Mouse (Mus musculus): ENCODE data around the gene Itpr2. TPM values are rescaled to one million over a fixed set of nuclear protein-coding genes. Genes with fewer than 3 reads are reported as not detected.
A peak's percentile ranks its signal among the peaks of the same experiment; 100 is the strongest.

The Itpr2 gene
- polyA plus RNA-seq, 1 experiment from 2014 or later: 14.4 TPM

DNA sequence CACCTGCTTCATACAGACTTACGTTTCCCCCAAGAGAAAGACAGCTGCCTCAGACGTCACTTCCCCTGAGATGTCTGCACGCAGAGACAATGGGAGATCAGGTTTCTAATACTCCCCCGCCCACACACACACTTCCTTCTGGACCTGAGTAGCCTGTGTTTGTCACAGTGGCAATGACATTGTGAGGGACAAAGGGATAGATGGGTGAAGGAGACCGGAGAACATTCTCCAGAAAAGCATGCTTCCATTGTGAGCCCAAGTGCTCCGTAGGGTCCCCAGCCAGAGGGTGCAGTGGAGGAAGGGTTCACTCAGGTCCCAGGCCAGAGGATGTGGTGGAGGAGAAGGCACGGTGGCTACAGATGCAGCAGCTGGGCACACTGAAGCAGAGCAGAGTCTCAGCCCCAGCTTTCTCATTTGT, 12.5 kb upstream of the Itpr2 start:
- H3K27ac ChIP-seq (ENCODE audit: low read length): no peak overlapping the region
- no peak overlapping the region for H3K9ac ChIP-seq (ENCODE audit: low read length)
- H3K4me1 ChIP-seq (replicated peaks; ENCODE audit: control insufficient read depth, insufficient read depth, low read length): peaks cover 7% of the 10 kb centered on the region; the same call in 1 of the 2 replicates
- no peaks in the 10 kb centered on the region for H3K27me3 ChIP-seq (ENCODE audit: control insufficient read depth, insufficient read depth, low read depth, low read length)
- no peak overlapping the region for H3K4me3 ChIP-seq (ENCODE audit: low read length)
- WGBS: 41% methylated on average over 7 of the region's 7 CpGs
- no peaks in the 10 kb centered on the region for H3K9me3 ChIP-seq (ENCODE audit: control insufficient read depth, low read length)
- H3K4me2 ChIP-seq (ENCODE audit: low read depth, low read length): no peak overlapping the region
- ATAC-seq (ENCODE audit: low read depth): 0 out of 2 replicates have a peak, but pooled peaks have one; percentile 24
- H3K36me3 ChIP-seq (ENCODE audit: control insufficient read depth, insufficient read depth, low read length): no peaks in the 10 kb centered on the region

DNA sequence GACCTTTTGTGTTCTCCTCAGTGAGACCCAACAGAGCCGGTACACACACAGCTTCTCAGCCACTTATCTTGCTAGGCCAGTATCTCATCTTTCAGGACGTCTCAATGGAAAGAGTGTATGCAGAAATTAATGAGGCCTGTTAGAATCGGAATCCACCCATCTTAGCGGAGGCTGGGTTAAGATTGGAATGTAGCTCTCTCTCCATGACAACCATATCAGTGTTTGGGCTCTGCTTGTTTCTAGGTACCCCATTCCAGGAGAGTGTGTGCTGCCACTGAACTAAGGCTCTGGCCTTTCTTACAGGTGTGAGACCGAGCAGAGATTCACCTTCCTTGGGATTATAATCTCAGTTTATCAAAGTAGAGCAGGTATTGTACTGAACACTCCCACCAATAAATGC, 11.9 kb upstream of the Itpr2 start:
- ATAC-seq (ENCODE audit: low read depth): peak; percentile 62
- WGBS: 24% methylated on average over 5 of the region's 5 CpGs
- H3K27me3 ChIP-seq (ENCODE audit: control insufficient read depth, insufficient read depth, low read depth, low read length): no peaks in the 10 kb centered on the region
- H3K36me3 ChIP-seq (ENCODE audit: control insufficient read depth, insufficient read depth, low read length): no peaks in the 10 kb centered on the region
- H3K4me2 ChIP-seq (ENCODE audit: low read depth, low read length): no peak overlapping the region
- no peak overlapping the region for H3K4me3 ChIP-seq (ENCODE audit: low read length)
- no peaks in the 10 kb centered on the region for H3K9me3 ChIP-seq (ENCODE audit: control insufficient read depth, low read length)
- H3K4me1 ChIP-seq (replicated peaks; ENCODE audit: control insufficient read depth, insufficient read depth, low read length): peaks cover 7% of the 10 kb centered on the region; the same call in 1 of the 2 replicates
- H3K27ac ChIP-seq (ENCODE audit: low read length): no peak overlapping the region
- H3K9ac ChIP-seq (ENCODE audit: low read length): no peak overlapping the region

DNA sequence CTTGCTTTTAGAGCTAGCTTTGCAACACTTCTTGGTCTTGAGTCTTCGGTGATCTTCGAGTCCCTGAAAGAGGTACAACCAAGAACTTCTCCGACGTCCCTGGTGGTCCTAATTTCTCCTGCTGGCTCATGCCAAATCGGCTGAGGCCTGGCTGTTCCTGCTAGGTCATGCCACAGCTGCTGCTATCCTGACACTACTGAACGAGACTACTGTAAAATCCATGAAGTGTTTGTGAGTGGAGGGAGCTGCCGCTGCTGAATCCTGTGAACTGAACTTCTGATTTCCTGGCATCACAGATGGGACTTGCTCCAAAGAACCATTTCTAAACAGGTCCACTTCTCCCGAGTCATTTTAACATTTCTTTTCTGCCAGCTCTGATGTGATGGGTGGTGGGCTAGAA, 11.4 kb upstream of the Itpr2 start:
- peak; percentile 68 for ATAC-seq (ENCODE audit: low read depth)
- WGBS: 30% methylated on average over 8 of the region's 8 CpGs
- Histone ChIP-seq H3K4me2 (ENCODE audit: low read depth, low read length) (no peak overlapping the region), H3K36me3 (ENCODE audit: control insufficient read depth, insufficient read depth, low read length) (no peaks in the 10 kb centered on the region), H3K27ac (ENCODE audit: low read length) (no peak overlapping the region), H3K4me1 (replicated peaks; ENCODE audit: control insufficient read depth, insufficient read depth, low read length) (peaks cover 7% of the 10 kb centered on the region; the same call in 1 of the 2 replicates), H3K4me3 (ENCODE audit: low read length) (no peak overlapping the region), H3K9ac (ENCODE audit: low read length) (no peak overlapping the region), H3K9me3 (ENCODE audit: control insufficient read depth, low read length) (no peaks in the 10 kb centered on the region), H3K27me3 (ENCODE audit: control insufficient read depth, insufficient read depth, low read depth, low read length) (no peaks in the 10 kb centered on the region)

DNA sequence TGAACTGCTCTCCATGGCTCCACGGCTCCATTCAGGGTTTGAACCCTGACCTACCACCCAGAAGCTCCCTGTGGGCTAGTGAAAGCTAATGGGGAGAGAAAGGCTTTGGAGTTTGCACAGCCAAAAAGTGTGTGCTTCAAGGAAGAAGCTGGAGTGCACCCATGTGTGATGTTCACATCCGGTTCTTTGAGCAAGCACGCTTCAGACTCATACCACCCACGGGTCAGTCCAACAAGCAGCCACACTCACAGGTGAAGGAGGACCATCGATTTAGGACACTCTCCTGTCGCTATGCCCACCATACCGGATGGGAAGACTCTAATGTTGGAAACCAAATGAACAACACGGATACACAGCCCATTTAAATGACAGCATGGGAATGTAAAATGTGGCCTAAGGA, 9.5 kb upstream of the Itpr2 start:
- H3K36me3 ChIP-seq (ENCODE audit: control insufficient read depth, insufficient read depth, low read length): no peaks in the 10 kb centered on the region
- no peaks in the 10 kb centered on the region for H3K27me3 ChIP-seq (ENCODE audit: control insufficient read depth, insufficient read depth, low read depth, low read length)
- WGBS: 78% methylated on average over 8 of the region's 8 CpGs
- H3K27ac ChIP-seq (ENCODE audit: low read length): no peak overlapping the region
- H3K9me3 ChIP-seq (ENCODE audit: control insufficient read depth, low read length): no peaks in the 10 kb centered on the region
- no peak overlapping the region for H3K4me2 ChIP-seq (ENCODE audit: low read depth, low read length)
- no peak overlapping the region for H3K9ac ChIP-seq (ENCODE audit: low read length)
- no peak for ATAC-seq (ENCODE audit: low read depth)
- H3K4me1 ChIP-seq (replicated peaks; ENCODE audit: control insufficient read depth, insufficient read depth, low read length): peaks cover 7% of the 10 kb centered on the region; the same call in 1 of the 2 replicates
- H3K4me3 ChIP-seq (ENCODE audit: low read length): no peak overlapping the region

DNA sequence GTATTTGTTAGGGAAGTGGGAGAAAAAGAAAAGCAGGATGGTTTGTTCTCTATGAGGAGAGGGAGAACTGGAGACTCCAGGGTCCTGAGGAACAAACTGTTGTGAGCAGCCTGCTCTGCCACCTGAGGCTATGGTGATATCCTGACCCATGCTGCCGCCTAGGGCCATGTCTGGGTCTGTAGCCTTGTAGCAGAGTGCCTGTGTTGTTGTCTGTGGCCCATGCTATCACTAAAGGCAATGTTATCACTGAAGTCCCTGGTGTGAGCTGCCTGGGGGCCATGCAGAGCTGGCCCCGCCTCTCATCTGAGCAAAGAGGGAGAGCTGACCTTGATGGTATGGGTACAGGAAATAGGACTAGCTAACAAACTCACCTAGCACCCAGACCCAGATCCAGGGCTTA, 7.9 kb upstream of the Itpr2 start:
- no peaks in the 10 kb centered on the region for H3K27me3 ChIP-seq (ENCODE audit: control insufficient read depth, insufficient read depth, low read depth, low read length)
- 71% methylated on average over 2 of the region's 2 CpGs for WGBS

DNA sequence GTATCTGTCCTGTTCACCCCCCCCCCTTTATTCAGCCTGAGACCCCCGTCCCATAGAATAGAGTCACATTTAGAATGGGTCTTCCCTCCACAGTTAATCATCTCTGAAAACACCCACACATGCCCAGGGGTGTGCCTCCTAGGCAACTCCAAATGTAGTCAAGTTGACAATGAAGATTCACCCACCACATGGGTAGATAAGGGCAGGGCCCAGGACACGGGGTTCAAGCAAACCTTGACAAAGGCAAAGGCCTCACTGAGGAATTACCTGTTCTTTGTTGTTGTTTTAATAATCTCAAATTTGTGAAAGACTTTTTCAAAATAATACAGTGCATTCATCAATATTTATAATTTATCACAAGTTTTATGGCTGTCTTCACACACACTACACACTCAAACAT, 2.4 kb upstream of the Itpr2 start:
- no peak for ATAC-seq (ENCODE audit: low read depth)
- H3K4me3 ChIP-seq (ENCODE audit: low read length): no peak overlapping the region
- no peak overlapping the region for H3K9ac ChIP-seq (ENCODE audit: low read length)
- 70% methylated on average over 2 of the region's 2 CpGs for WGBS
- H3K9me3 ChIP-seq (ENCODE audit: control insufficient read depth, low read length): no peaks in the 10 kb centered on the region
- no peaks in the 10 kb centered on the region; the same call in 1 of the 2 replicates for H3K27me3 ChIP-seq (ENCODE audit: control insufficient read depth, insufficient read depth, low read depth, low read length)
- no peaks in the 10 kb centered on the region for H3K36me3 ChIP-seq (ENCODE audit: control insufficient read depth, insufficient read depth, low read length)
- H3K27ac ChIP-seq (ENCODE audit: low read length): no peak overlapping the region
- no peak overlapping the region for H3K4me2 ChIP-seq (ENCODE audit: low read depth, low read length)
- H3K4me1 ChIP-seq (replicated peaks; ENCODE audit: control insufficient read depth, insufficient read depth, low read length): peaks cover 7% of the 10 kb centered on the region; the same call in 1 of the 2 replicates

More for the DNA sequence above, 7.9 kb upstream of the Itpr2 start:
- no peak overlapping the region for H3K27ac ChIP-seq (ENCODE audit: low read length)
- ATAC-seq (ENCODE audit: low read depth): no peak
- H3K9ac ChIP-seq (ENCODE audit: low read length): no peak overlapping the region
- H3K4me1 ChIP-seq (replicated peaks; ENCODE audit: control insufficient read depth, insufficient read depth, low read length): peaks cover 7% of the 10 kb centered on the region; the same call in 1 of the 2 replicates
- H3K4me3 ChIP-seq (ENCODE audit: low read length): no peak overlapping the region
- no peak overlapping the region for H3K4me2 ChIP-seq (ENCODE audit: low read depth, low read length)
- H3K9me3 ChIP-seq (ENCODE audit: control insufficient read depth, low read length): no peaks in the 10 kb centered on the region
- no peaks in the 10 kb centered on the region for H3K36me3 ChIP-seq (ENCODE audit: control insufficient read depth, insufficient read depth, low read length)

DNA sequence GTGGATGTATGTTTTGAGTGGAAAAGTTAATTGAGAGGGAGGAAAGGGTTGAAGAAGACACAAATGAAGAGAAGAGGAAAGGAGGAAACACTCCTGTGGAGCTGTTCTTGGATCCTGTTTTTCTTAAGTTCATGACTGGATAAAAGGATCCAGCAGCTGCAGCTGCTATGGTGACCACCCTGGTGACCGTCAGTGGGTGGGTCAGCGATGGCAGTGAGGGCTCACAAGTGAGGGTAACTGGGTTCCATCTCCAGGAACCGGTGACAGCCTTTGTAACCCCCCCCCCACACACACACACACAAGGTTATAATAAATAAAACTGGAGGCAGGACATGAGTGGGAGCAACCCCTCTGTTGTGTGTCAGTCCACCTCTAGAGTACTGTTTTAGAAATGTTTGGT, 833 bp upstream of the Itpr2 start:
- H3K4me3 ChIP-seq (ENCODE audit: low read length): peak overlapping the region; percentile 65
- H3K27ac ChIP-seq (ENCODE audit: low read length): no peak overlapping the region
- peak overlapping the region; percentile 81 for H3K9ac ChIP-seq (ENCODE audit: low read length)
- no peaks in the 10 kb centered on the region for H3K9me3 ChIP-seq (ENCODE audit: control insufficient read depth, low read length)
- no peaks in the 10 kb centered on the region for H3K36me3 ChIP-seq (ENCODE audit: control insufficient read depth, insufficient read depth, low read length)
- ATAC-seq (ENCODE audit: low read depth): no peak
- peaks cover 7% of the 10 kb centered on the region; the same call in 1 of the 2 replicates for H3K4me1 ChIP-seq (replicated peaks; ENCODE audit: control insufficient read depth, insufficient read depth, low read length)
- peak overlapping the region; percentile 81 for H3K4me2 ChIP-seq (ENCODE audit: low read depth, low read length)
- no peaks in the 10 kb centered on the region; the same call in 1 of the 2 replicates for H3K27me3 ChIP-seq (ENCODE audit: control insufficient read depth, insufficient read depth, low read depth, low read length)
- WGBS: 50% methylated on average over 3 of the region's 3 CpGs

DNA sequence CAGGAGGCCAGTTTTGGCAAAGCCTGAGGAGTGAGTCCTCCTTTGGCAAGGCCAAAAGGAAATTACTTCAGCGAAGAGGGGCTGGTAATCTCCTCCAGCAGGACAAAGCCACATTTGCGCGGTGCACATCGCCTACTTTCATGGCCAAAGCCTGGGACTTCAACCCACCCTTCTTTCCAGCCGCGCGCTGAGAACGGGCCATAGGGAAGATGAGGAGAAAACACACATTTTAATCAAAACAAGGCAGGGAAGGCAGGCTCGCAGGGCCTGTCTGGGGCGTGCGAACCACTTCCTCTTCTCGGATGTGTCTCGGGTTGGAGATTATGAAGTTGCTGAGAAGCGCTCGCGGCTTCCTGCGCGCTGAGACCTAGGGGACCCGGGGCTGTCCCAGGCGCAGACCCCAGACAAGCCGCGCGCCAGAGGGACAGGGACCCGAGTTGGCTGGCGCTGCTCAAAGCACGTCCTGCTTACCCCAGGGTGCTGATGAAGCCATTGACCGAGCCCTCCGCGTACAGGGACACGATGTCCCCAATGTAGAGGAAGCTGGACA, 632 bp downstream of the Itpr2 start:
- Histone ChIP-seq H3K36me3 (ENCODE audit: control insufficient read depth, insufficient read depth, low read length) (no peaks in the 10 kb centered on the region), H3K27me3 (ENCODE audit: control insufficient read depth, insufficient read depth, low read depth, low read length) (no peaks in the 10 kb centered on the region; the same call in 1 of the 2 replicates), H3K4me2 (ENCODE audit: low read depth, low read length) (peak overlapping the region; percentile 81), H3K4me3 (ENCODE audit: low read length) (peak overlapping the region; percentile 65), H3K4me1 (replicated peaks; ENCODE audit: control insufficient read depth, insufficient read depth, low read length) (peaks cover 7% of the 10 kb centered on the region; the same call in 1 of the 2 replicates), H3K9ac (ENCODE audit: low read length) (peak overlapping the region; percentile 81), H3K27ac (ENCODE audit: low read length) (peak overlapping the region; percentile 68), H3K9me3 (ENCODE audit: control insufficient read depth, low read length) (no peaks in the 10 kb centered on the region)
- under 1% methylated on average over 30 of the region's 30 CpGs for WGBS
- ATAC-seq (ENCODE audit: low read depth): peak; percentile 32

DNA sequence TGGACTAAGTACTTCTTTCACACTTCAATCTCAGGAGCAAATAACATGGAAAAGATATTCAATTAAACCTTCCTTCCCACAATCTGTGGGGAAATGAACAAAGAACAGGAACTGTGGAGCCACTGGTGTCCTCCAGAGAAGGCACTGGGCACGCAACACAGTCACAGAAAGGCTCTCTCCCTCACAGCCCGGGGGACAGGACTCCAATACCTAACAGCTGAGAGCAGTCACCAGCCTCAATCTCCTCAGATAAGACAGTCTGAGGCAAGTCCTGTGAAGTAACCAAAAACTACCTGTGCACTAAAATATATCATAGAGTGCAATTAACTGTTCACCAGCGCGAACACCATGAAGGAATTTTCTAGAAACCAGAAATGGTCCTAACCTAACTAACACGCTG, 1.3 kb downstream of the Itpr2 start:
- H3K27ac ChIP-seq (ENCODE audit: low read length): no peak overlapping the region; the same call in 1 of the 2 replicates
- no peak for ATAC-seq (ENCODE audit: low read depth)
- no peaks in the 10 kb centered on the region for H3K36me3 ChIP-seq (ENCODE audit: control insufficient read depth, insufficient read depth, low read length)
- peak overlapping the region; percentile 65 for H3K4me3 ChIP-seq (ENCODE audit: low read length)
- peaks cover 7% of the 10 kb centered on the region; the same call in 1 of the 2 replicates for H3K4me1 ChIP-seq (replicated peaks; ENCODE audit: control insufficient read depth, insufficient read depth, low read length)
- no peaks in the 10 kb centered on the region; the same call in 1 of the 2 replicates for H3K27me3 ChIP-seq (ENCODE audit: control insufficient read depth, insufficient read depth, low read depth, low read length)
- peak overlapping the region; percentile 81 for H3K4me2 ChIP-seq (ENCODE audit: low read depth, low read length)
- WGBS: 50% methylated on average over 5 of the region's 5 CpGs
- H3K9ac ChIP-seq (ENCODE audit: low read length): peak overlapping the region; percentile 81; the same call in 1 of the 2 replicates
- no peaks in the 10 kb centered on the region for H3K9me3 ChIP-seq (ENCODE audit: control insufficient read depth, low read length)

Data from lung, embryonic 16.5 days (tissue).